Mouse (Mus musculus): ENCODE results near the gene Epn3. TPM values are rescaled to one million over a fixed set of nuclear protein-coding genes. Genes with fewer than 3 reads are reported as not detected.

Epn3 gene
- 1.7 TPM for polyA plus RNA-seq (2014; fragmentation: Illumina TruSeq; extraction: RNeasy Lipid Tissue Mini Kit (QIAGEN cat#74804); ENCODE audit: low read depth, low replicate concordance)

DNA sequence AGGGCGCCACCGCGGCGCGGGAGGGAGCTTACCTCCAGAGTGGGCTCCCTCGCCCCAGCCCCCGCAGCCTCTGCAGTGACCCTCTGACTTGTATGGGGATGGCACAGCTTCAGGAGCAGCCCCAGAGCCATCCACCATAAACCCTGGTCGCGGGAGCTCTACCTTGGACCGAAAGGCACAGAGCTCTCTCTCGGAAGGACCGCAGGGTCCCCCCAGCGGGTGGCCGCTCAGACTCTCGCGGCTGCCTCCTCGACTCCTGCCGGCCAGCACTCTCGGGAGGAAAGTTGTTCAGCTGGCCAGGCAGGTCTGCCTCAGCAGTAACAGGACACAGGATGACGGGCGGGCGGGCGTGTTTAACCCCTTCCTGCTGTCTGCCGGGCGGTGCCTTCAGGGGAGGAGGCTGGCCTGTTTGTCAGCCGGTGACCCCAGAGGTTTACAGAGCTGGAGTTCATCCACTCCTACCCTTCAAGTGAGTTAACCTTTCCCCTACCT, at the start of gene Epn3:
Epn3 (minus strand) TSS at position 314 of the 492 bp plus-strand sequence.

DNA sequence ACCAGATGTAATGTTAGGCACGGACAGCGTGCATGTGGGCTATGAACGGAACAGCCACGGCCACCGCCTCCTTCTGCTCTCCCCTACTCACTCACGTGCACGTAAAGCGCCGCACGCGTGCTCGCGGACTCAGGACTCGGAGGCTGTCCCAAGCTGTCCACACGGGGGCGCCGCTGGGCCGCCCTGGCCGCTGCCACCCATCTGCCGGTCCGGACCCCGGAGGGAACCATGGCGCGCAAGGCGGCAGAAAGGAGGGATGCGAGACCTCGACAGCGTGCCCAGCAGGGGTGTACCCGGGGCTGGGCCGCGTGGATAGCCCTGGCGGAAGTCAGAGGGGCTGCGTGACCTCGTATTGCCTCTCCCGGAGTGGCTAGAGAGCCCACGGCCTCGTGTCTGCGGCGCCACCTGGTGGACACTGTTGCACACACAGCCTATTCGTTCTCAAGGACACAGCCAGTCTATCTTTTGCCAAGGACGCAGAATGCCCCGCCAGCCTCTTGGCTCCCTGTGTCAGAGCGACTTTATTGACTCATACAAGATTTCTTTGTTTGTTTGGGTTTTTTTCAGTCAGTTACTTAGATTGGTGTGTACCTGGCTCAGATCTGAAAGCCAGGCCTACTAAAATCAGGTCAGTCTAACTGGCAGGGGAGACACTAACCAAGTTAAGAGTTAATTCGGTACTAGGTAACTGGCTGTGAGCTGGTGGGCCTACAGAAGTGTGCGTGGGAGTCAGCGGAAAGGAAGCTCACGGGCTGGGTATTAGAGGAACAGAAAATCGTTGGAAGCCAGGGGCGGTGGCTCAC, 49.3 kb upstream of the Epn3 start, which contains the start of gene Rsad1:
Rsad1 (minus strand) TSS at position 368 of the 803 bp plus-strand sequence.

DNA sequence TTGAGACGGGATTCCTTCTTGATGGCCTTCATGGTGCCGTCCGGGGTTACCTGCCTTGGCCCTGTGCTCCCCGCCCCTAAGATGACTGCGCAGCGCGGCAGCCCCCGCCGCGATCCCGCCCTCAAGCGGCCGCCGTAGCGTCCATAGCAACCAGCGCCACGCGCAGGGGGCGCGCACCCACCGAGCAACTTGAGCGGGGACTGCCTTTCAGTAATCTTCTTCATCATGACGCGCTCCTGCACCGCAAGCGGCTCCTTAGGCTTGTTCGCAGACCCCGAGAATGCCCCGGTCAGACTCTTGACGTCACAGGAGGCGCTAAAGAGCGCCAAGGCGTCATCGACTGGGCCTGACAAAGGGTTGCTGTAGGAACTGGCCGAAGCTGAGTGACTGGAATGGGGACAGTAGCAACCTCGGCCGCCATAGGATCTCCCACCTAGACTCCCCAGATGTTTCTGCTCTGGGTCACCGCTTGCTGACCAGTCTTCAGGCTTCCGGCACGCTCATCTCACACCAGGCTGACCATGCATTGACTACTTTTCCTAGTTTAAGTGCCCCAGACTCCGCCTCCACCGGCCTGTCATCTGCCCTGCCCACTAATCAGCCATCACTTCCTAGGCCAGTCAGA, 21.6 kb upstream of the Epn3 start, which contains the start of gene Mycbpap:
Mycbpap (minus strand) TSS at position 524 of the 625 bp plus-strand sequence.

DNA sequence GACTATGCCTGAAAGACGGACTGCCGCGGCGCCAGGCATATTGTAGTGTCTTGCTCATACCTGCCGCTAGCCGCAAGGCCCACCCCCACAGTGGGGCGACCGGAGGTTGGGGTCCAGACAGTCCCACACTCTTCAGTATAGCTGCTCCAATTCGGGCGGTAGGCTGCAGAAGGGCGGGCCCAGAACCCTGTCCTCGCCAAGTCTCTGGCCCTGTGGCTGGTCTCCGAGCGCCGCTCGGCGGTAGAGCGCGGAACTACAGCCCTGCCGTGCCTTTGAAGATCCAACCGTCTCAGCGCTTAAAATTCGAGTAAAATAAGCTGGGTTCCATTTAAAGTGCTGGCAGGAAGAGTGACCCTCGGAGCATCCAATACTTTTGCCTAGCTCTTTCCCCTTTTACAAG, 13.8 kb downstream of the Epn3 start, which contains the start of gene Spata20:
Spata20 (minus strand) TSS at position 179 of the 400 bp plus-strand sequence.

DNA sequence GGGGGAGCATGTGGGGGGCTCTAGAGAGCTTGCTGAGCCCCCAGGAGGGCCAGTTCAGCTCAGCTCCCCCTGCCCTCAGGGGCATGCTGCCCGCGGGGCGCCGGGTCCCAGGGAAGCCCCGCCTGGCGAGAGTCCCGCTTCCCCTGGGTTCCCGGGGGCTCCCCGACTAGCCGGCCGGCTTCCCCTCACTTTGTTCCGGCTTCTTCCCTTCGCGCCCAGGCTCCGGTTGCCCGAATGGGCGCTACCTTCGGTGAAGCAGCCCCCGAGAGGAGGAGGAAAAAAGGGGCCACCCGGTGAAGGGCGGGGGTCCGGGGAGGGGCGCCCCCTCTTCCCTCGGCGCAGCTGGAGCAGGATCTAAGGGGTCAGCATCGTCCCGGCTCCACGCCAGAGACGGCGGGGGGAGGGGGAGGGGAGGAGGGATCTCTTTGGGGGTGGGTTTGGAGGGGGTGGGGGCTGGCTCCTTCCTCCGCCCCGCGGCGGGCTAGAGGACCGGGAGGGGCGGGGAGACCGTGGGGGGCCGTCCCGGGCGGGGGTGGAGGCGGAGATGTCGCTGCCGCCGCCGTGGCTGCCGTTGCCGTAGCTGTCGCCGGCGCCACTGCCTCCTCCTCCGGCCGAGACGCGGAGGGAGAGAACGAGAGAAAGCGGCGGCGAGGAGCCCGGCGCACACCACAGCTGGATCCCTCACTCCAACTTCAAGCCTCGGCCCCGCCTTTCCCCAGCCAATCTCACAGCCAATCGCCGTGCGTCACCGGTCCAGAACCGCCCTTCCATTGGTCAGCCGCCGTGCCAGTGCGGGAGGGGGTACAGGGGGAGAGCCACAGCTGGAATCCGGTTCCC, 25.8 kb downstream of the Epn3 start, which contains the start of gene Cacna1g:
Cacna1g (minus strand) TSS at position 492 of the 837 bp plus-strand sequence.

Other genes starting within 250 kb of the Epn3 start
- 53.8 TPM for gene Gm21885, start 218.1 kb downstream of the Epn3 start, polyA plus RNA-seq (2014; fragmentation: Illumina TruSeq; extraction: RNeasy Lipid Tissue Mini Kit (QIAGEN cat#74804); ENCODE audit: low read depth, low replicate concordance)
- gene Luc7l3, start 178.0 kb downstream of the Epn3 start, polyA plus RNA-seq (2014; fragmentation: Illumina TruSeq; extraction: RNeasy Lipid Tissue Mini Kit (QIAGEN cat#74804); ENCODE audit: low read depth, low replicate concordance) = 403 TPM
- gene Ankrd40, start 172.0 kb downstream of the Epn3 start, polyA plus RNA-seq (2014; fragmentation: Illumina TruSeq; extraction: RNeasy Lipid Tissue Mini Kit (QIAGEN cat#74804); ENCODE audit: low read depth, low replicate concordance) = 66.3 TPM
- gene Abcc3, start 107.0 kb downstream of the Epn3 start, polyA plus RNA-seq (2014; fragmentation: Illumina TruSeq; extraction: RNeasy Lipid Tissue Mini Kit (QIAGEN cat#74804); ENCODE audit: low read depth, low replicate concordance) = 21.5 TPM
- 0.41 TPM for gene Cacna1g, start 25.8 kb downstream of the Epn3 start, polyA plus RNA-seq (2014; fragmentation: Illumina TruSeq; extraction: RNeasy Lipid Tissue Mini Kit (QIAGEN cat#74804); ENCODE audit: low read depth, low replicate concordance)
- not detected for gene Spata20, start 13.8 kb downstream of the Epn3 start, polyA plus RNA-seq (2014; fragmentation: Illumina TruSeq; extraction: RNeasy Lipid Tissue Mini Kit (QIAGEN cat#74804); ENCODE audit: low read depth, low replicate concordance)
- 0.88 TPM for gene Mycbpap, start 21.8 kb upstream of the Epn3 start, polyA plus RNA-seq (2014; fragmentation: Illumina TruSeq; extraction: RNeasy Lipid Tissue Mini Kit (QIAGEN cat#74804); ENCODE audit: low read depth, low replicate concordance)
- 6.4 TPM for gene Rsad1, start 49.3 kb upstream of the Epn3 start, polyA plus RNA-seq (2014; fragmentation: Illumina TruSeq; extraction: RNeasy Lipid Tissue Mini Kit (QIAGEN cat#74804); ENCODE audit: low read depth, low replicate concordance)
- gene Chad, start 65.1 kb upstream of the Epn3 start, polyA plus RNA-seq (2014; fragmentation: Illumina TruSeq; extraction: RNeasy Lipid Tissue Mini Kit (QIAGEN cat#74804); ENCODE audit: low read depth, low replicate concordance) = not detected
- 38.9 TPM for gene Acsf2, start 101.9 kb upstream of the Epn3 start, polyA plus RNA-seq (2014; fragmentation: Illumina TruSeq; extraction: RNeasy Lipid Tissue Mini Kit (QIAGEN cat#74804); ENCODE audit: low read depth, low replicate concordance)
- 60.4 TPM for gene Lrrc59, start 129.8 kb upstream of the Epn3 start, polyA plus RNA-seq (2014; fragmentation: Illumina TruSeq; extraction: RNeasy Lipid Tissue Mini Kit (QIAGEN cat#74804); ENCODE audit: low read depth, low replicate concordance)
- gene Mrpl27, start 153.8 kb upstream of the Epn3 start, polyA plus RNA-seq (2014; fragmentation: Illumina TruSeq; extraction: RNeasy Lipid Tissue Mini Kit (QIAGEN cat#74804); ENCODE audit: low read depth, low replicate concordance) = 16.2 TPM
- gene Eme1, start 154.0 kb upstream of the Epn3 start, polyA plus RNA-seq (2014; fragmentation: Illumina TruSeq; extraction: RNeasy Lipid Tissue Mini Kit (QIAGEN cat#74804); ENCODE audit: low read depth, low replicate concordance) = not detected
- gene Xylt2, start 177.5 kb upstream of the Epn3 start, polyA plus RNA-seq (2014; fragmentation: Illumina TruSeq; extraction: RNeasy Lipid Tissue Mini Kit (QIAGEN cat#74804); ENCODE audit: low read depth, low replicate concordance) = 0.60 TPM
- not detected for gene Gm11541, start 204.5 kb upstream of the Epn3 start, polyA plus RNA-seq (2014; fragmentation: Illumina TruSeq; extraction: RNeasy Lipid Tissue Mini Kit (QIAGEN cat#74804); ENCODE audit: low read depth, low replicate concordance)
- not detected for gene Cdc34b, start 241.8 kb upstream of the Epn3 start, polyA plus RNA-seq (2014; fragmentation: Illumina TruSeq; extraction: RNeasy Lipid Tissue Mini Kit (QIAGEN cat#74804); ENCODE audit: low read depth, low replicate concordance)